Mouse (Mus musculus) midbrain, embryonic 12.5 days (tissue): ENCODE measurements at regions not wholly inside any gene's neighbourhood (a gene's known extent, or its start where the extent isn't known, plus 50 kb on each side); places are given as distances from the start of the nearest gene placed in this dataset.

Source experiments
- ATAC-seq: fragments of 200-750 bp; cut with Nextera tagmentation; 2 replicates; pipeline ENCODE4 v1.8.0; 2017; ENCODE audit warnings: low read depth, moderate TSS enrichment, moderate library complexity; ENCODE audit not compliant: low FRiP score
- H3K27ac ChIP-seq: fragments of 300-500 bp; sonication (generic); replicated peaks from 2 replicates; pipeline ENCODE4 v1.5.1; 2016; ENCODE audit warnings: mild to moderate bottlenecking
- H3K27me3 ChIP-seq: fragments of 300-500 bp; sonication (generic); 2 replicates; pipeline ENCODE4 v1.6.1; 2016; ENCODE audit warnings: mild to moderate bottlenecking
- H3K36me3 ChIP-seq: fragments of 300-500 bp; sonication (generic); 2 replicates; pipeline ENCODE4 v1.6.1; 2016
- H3K4me1 ChIP-seq: fragments of 300-500 bp; sonication (generic); 2 replicates; pipeline ENCODE4 v1.6.1; 2016
- H3K4me2 ChIP-seq: fragments of 300-500 bp; sonication (generic); replicated peaks from 2 replicates; pipeline ENCODE4 v1.6.1; 2016; ENCODE audit warnings: mild to moderate bottlenecking, moderate library complexity
- H3K4me3 ChIP-seq: fragments of 300-500 bp; sonication (generic); 2 replicates; pipeline ENCODE4 v1.5.1; 2016; ENCODE audit warnings: mild to moderate bottlenecking
- H3K9ac ChIP-seq: fragments of 300-500 bp; sonication (generic); replicated peaks from 2 replicates; pipeline ENCODE4 v1.6.1; 2016; ENCODE audit warnings: mild to moderate bottlenecking, moderate library complexity
- H3K9me3 ChIP-seq: fragments of 300-500 bp; sonication (generic); 2 replicates; pipeline ENCODE4 v1.6.1; 2016; ENCODE audit warnings: mild to moderate bottlenecking
- WGBS: fragments of 180-500 bp; shearing (Covaris S2); methylation state at CpG from one replicate; pipeline ENCODE4 v1.1.7; 2016; 5-methylcytosine and 5-hydroxymethylcytosine counted together
- microRNA-seq: library from miRNA; unstranded; fragments of <30 nt; microRNA quantifications from one replicate; pipeline ENCODE4, GENCODE M21; 2017

DNA sequence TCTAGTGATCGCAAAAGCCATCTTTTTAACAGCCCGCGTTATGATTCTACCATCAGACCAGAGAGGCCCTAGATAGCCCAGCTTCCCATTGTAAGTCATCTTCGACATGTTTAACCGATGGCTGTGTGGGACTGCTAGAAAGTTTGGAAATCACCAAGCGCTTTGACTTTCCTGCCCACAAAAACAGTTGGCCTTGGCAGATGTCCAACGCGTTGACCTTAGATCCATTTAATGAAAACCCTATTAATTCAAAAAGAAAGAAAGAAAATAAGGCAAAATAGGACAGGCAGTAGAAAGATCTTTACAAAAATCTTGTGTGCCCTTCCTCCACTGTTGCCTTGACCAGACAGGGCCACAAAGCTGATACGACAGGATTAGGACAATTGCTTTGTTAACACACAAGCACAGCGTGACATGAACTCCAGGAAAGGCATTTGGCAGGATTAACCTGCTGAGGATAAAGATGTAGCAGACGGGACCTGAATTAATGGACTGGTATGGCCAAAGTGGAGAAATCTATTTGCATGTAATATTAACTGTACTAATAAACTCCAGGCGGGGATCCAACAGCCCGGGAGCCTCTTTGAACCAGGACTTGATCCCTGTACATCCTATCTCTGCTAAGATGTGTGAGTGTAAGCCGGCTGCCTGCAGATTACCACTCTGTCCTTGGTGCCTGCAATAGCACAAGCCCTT is 69.0 kb upstream of the Topaz1 start:
- no peaks in the 10 kb centered on the region for H3K36me3 ChIP-seq
- H3K4me1 ChIP-seq: peaks cover 12% of the 10 kb centered on the region
- H3K27me3 ChIP-seq: peaks cover 85% of the 10 kb centered on the region
- no peak overlapping the region for H3K4me3 ChIP-seq
- H3K9me3 ChIP-seq: no peaks in the 10 kb centered on the region
- H3K9ac ChIP-seq: no peak overlapping the region
- peak overlapping the region; percentile 15; the same call in 1 of the 2 replicates for H3K27ac ChIP-seq
- no peak overlapping the region for H3K4me2 ChIP-seq
- 41% methylated on average over 14 of the region's 14 CpGs for WGBS
- peak; percentile 63; the same call in 1 of the 2 replicates for ATAC-seq

GRCm38 (mm10) chr9:122687170-122687569 is 60.0 kb upstream of the Topaz1 start:
- peaks cover 53% of the 10 kb centered on the region for H3K27me3 ChIP-seq
- no peaks in the 10 kb centered on the region for H3K4me1 ChIP-seq
- 25% methylated on average over 4 of the region's 4 CpGs for WGBS
- H3K9me3 ChIP-seq: no peaks in the 10 kb centered on the region
- no peak overlapping the region for H3K4me2 ChIP-seq
- no peak overlapping the region for H3K27ac ChIP-seq
- ATAC-seq: no peak
- no peak overlapping the region for H3K4me3 ChIP-seq
- H3K36me3 ChIP-seq: no peaks in the 10 kb centered on the region
- H3K9ac ChIP-seq: no peak overlapping the region

GRCm38 (mm10) chr9:122691879-122692278 is 55.3 kb upstream of the Topaz1 start:
- H3K9ac ChIP-seq: no peak overlapping the region
- no peaks in the 10 kb centered on the region for H3K36me3 ChIP-seq
- no peak overlapping the region for H3K4me2 ChIP-seq
- 72% methylated on average over 6 of the region's 6 CpGs for WGBS
- no peak overlapping the region for H3K27ac ChIP-seq
- H3K4me3 ChIP-seq: no peak overlapping the region
- H3K27me3 ChIP-seq: 0 out of 2 replicates have a peak, but pooled peaks cover 10% of the 10 kb centered on the region
- no peaks in the 10 kb centered on the region for H3K9me3 ChIP-seq
- peaks cover 10% of the 10 kb centered on the region for H3K4me1 ChIP-seq
- ATAC-seq: no peak

DNA sequence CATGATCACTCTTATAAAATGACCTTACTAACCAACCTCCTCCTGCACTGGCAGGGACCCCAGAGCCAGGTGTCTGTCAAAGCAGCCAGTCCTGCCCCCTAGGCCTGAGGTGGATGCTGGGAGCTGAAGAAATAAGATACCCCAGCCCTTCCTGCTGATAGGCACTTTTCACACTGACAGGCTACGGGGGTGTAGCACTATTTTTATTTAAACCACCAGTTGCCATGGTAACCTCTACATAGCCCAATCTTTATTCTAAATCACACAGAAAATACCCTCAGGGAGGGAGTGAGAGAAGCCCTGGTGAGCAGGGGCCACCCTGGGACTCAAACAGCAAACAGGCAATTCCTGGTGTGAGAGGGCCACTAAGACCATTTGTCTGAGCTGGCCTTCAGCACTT is 51.4 kb upstream of the Topaz1 start:
- ATAC-seq: no peak
- Histone ChIP-seq H3K4me3 (no peak overlapping the region), H3K9me3 (no peaks in the 10 kb centered on the region), H3K27me3 (peaks cover 3% of the 10 kb centered on the region; the same call in 1 of the 2 replicates), H3K9ac (no peak overlapping the region), H3K4me1 (peaks cover 10% of the 10 kb centered on the region), H3K4me2 (no peak overlapping the region), H3K27ac (no peak overlapping the region), H3K36me3 (no peaks in the 10 kb centered on the region)
- 3% methylated on average over 1 of the region's 1 CpGs for WGBS

Small RNA genes lying in the stretch of these regions (microRNA-seq; reads per million reads assigned to microRNA genes)
- gene Mir138-1: 397 reads per million, percentile 68 among the genes with 10 or more reads in this experiment
